Mouse (Mus musculus): ENCODE data around the gene Nup85. TPM values are rescaled to one million over a fixed set of nuclear protein-coding genes. Genes with fewer than 3 reads are reported as not detected.
"Not testable (repeated sequence)": the region's sequence is repeated elsewhere in the genome, so short reads cannot be mapped to it uniquely, and the experiment has no call there.

Gene Nup85
- polyA plus RNA-seq, 1 experiment from 2014 or later, result 85.2 TPM

GRCm38 (mm10) chr11:115522238-115522637, 42.0 kb upstream of the Nup85 start:
- peaks cover 10 to 17% of the 10 kb centered on the region in 2 experiments for H3K4me1 ChIP-seq (ENCODE audit: control insufficient read depth in 2 of 2, insufficient read depth in 2 of 2, low read length in 2 of 2)
- H3K9me3 ChIP-seq (ENCODE audit: control insufficient read depth, low read length), result no peaks in the 10 kb centered on the region
- ATAC-seq (ENCODE audit: insufficient number of reproducible peaks, insufficient read depth, low FRiP score, low read depth), result no peak
- H3K27me3 ChIP-seq (ENCODE audit: control insufficient read depth, insufficient read depth, low read length), result no peaks in the 10 kb centered on the region
- H3K9ac ChIP-seq (ENCODE audit: low read length), result no peak overlapping the region
- 89% methylated on average over 2 of the region's 2 CpGs for WGBS
- no peak overlapping the region for H3K27ac ChIP-seq (replicated peaks in 1 of 2; ENCODE audit: control insufficient read depth in 1 of 2, insufficient read depth in 1 of 2, low read depth in 2 of 2, low read length in 2 of 2)
- peaks cover 48% of the 10 kb centered on the region for H3K36me3 ChIP-seq (ENCODE audit: control insufficient read depth, insufficient read depth, low read length)
- no peak overlapping the region for H3K4me2 ChIP-seq (ENCODE audit: low read length)
- H3K4me3 ChIP-seq (ENCODE audit: control insufficient read depth in 1 of 2, insufficient read depth in 1 of 2, low read depth in 1 of 2, low read length in 2 of 2), result no peak overlapping the region

GRCm38 (mm10) chr11:115522703-115523102, 41.5 kb upstream of the Nup85 start:
- no peaks in the 10 kb centered on the region for H3K9me3 ChIP-seq (ENCODE audit: control insufficient read depth, low read length)
- no peak overlapping the region for H3K4me2 ChIP-seq (ENCODE audit: low read length)
- no peak overlapping the region for H3K4me3 ChIP-seq (ENCODE audit: control insufficient read depth in 1 of 2, insufficient read depth in 1 of 2, low read depth in 1 of 2, low read length in 2 of 2)
- ATAC-seq (ENCODE audit: insufficient number of reproducible peaks, insufficient read depth, low FRiP score, low read depth), result no peak
- H3K36me3 ChIP-seq (ENCODE audit: control insufficient read depth, insufficient read depth, low read length), result peaks cover 53% of the 10 kb centered on the region
- no peak overlapping the region for H3K27ac ChIP-seq (replicated peaks in 1 of 2; ENCODE audit: control insufficient read depth in 1 of 2, insufficient read depth in 1 of 2, low read depth in 2 of 2, low read length in 2 of 2)
- WGBS, result 77% methylated on average over 2 of the region's 2 CpGs
- H3K27me3 ChIP-seq (ENCODE audit: control insufficient read depth, insufficient read depth, low read length), result no peaks in the 10 kb centered on the region
- peaks cover 10 to 17% of the 10 kb centered on the region in 2 experiments for H3K4me1 ChIP-seq (ENCODE audit: control insufficient read depth in 2 of 2, insufficient read depth in 2 of 2, low read length in 2 of 2)
- H3K9ac ChIP-seq (ENCODE audit: low read length), result no peak overlapping the region

- H3K9me3 ChIP-seq (ENCODE audit: control insufficient read depth, low read length); H3K9ac ChIP-seq (ENCODE audit: low read length); H3K4me3 ChIP-seq (ENCODE audit: control insufficient read depth in 1 of 2, insufficient read depth in 1 of 2, low read depth in 1 of 2, low read length in 2 of 2); H3K27ac ChIP-seq (replicated peaks in 1 of 2; ENCODE audit: control insufficient read depth in 1 of 2, insufficient read depth in 1 of 2, low read depth in 2 of 2, low read length in 2 of 2); H3K27me3 ChIP-seq (ENCODE audit: control insufficient read depth, insufficient read depth, low read length); ATAC-seq (ENCODE audit: insufficient number of reproducible peaks, insufficient read depth, low FRiP score, low read depth); H3K4me2 ChIP-seq (ENCODE audit: low read length); H3K4me1 ChIP-seq (ENCODE audit: control insufficient read depth in 2 of 2, insufficient read depth in 2 of 2, low read length in 2 of 2): not testable (repeated sequence)
- peaks cover 87% of the 10 kb centered on the region for H3K36me3 ChIP-seq (ENCODE audit: control insufficient read depth, insufficient read depth, low read length)
- WGBS, result 92% methylated on average over 3 of the region's 3 CpGs
Observed at GRCm38 (mm10) chr11:115526446-115526845, 37.8 kb upstream of the Nup85 start.

GRCm38 (mm10) chr11:115534759-115535371, 29.4 kb upstream of the Nup85 start:
- 5% methylated on average over 11 of the region's 11 CpGs for WGBS
- H3K27me3 ChIP-seq (ENCODE audit: control insufficient read depth, insufficient read depth, low read length), result no peaks in the 10 kb centered on the region

GRCm38 (mm10) chr11:115535401-115536037, 28.7 kb upstream of the Nup85 start:
- under 1% methylated on average over 59 of the region's 84 CpGs for WGBS
- Histone ChIP-seq H3K36me3 (ENCODE audit: control insufficient read depth, insufficient read depth, low read length) (peaks cover 33% of the 10 kb centered on the region), H3K4me3 (ENCODE audit: control insufficient read depth in 1 of 2, insufficient read depth in 1 of 2, low read depth in 1 of 2, low read length in 2 of 2) (peak overlapping the region; percentile 64 to 96), H3K27ac (replicated peaks in 1 of 2; ENCODE audit: control insufficient read depth in 1 of 2, insufficient read depth in 1 of 2, low read depth in 2 of 2, low read length in 2 of 2) (peak overlapping the region; percentile 97 to 100), H3K27me3 (ENCODE audit: control insufficient read depth, insufficient read depth, low read length) (no peaks in the 10 kb centered on the region), H3K4me2 (ENCODE audit: low read length) (peak overlapping the region; percentile 90), H3K4me1 (ENCODE audit: control insufficient read depth in 2 of 2, insufficient read depth in 2 of 2, low read length in 2 of 2) (peaks cover 3 to 11% of the 10 kb centered on the region in 2 experiments; a peak in 2 of 4 replicates), H3K9ac (ENCODE audit: low read length) (peak overlapping the region; percentile 98), H3K9me3 (ENCODE audit: control insufficient read depth, low read length) (no peaks in the 10 kb centered on the region)
- peak; percentile 66 for ATAC-seq (ENCODE audit: insufficient number of reproducible peaks, insufficient read depth, low FRiP score, low read depth)

More at GRCm38 (mm10) chr11:115534759-115535371, 29.4 kb upstream of the Nup85 start:
- Histone ChIP-seq H3K4me2 (ENCODE audit: low read length) (peak overlapping the region; percentile 90), H3K9me3 (ENCODE audit: control insufficient read depth, low read length) (no peaks in the 10 kb centered on the region), H3K4me3 (ENCODE audit: control insufficient read depth in 1 of 2, insufficient read depth in 1 of 2, low read depth in 1 of 2, low read length in 2 of 2) (peak overlapping the region; percentile 64 to 96), H3K36me3 (ENCODE audit: control insufficient read depth, insufficient read depth, low read length) (peaks cover 40% of the 10 kb centered on the region), H3K9ac (ENCODE audit: low read length) (peak overlapping the region; percentile 98), H3K27ac (replicated peaks in 1 of 2; ENCODE audit: control insufficient read depth in 1 of 2, insufficient read depth in 1 of 2, low read depth in 2 of 2, low read length in 2 of 2) (peak overlapping the region; percentile 97 to 100), H3K4me1 (ENCODE audit: control insufficient read depth in 2 of 2, insufficient read depth in 2 of 2, low read length in 2 of 2) (peaks cover 3 to 11% of the 10 kb centered on the region in 2 experiments; a peak in 2 of 4 replicates)
- no peak for ATAC-seq (ENCODE audit: insufficient number of reproducible peaks, insufficient read depth, low FRiP score, low read depth)

- peak within 1 kb of the TSS; percentile 64 to 96 for H3K4me3 ChIP-seq (ENCODE audit: control insufficient read depth in 1 of 2, insufficient read depth in 1 of 2, low read depth in 1 of 2, low read length in 2 of 2)
- H3K27ac ChIP-seq (replicated peaks in 1 of 2; ENCODE audit: control insufficient read depth in 1 of 2, insufficient read depth in 1 of 2, low read depth in 2 of 2, low read length in 2 of 2), result peak within 1 kb of the TSS; percentile 97 to 100
- H3K36me3 ChIP-seq (ENCODE audit: control insufficient read depth, insufficient read depth, low read length), result peaks cover 30% of the 10 kb centered on the region
- H3K27me3 ChIP-seq (ENCODE audit: control insufficient read depth, insufficient read depth, low read length), result no peaks in the 10 kb centered on the region
- WGBS, result 2% methylated on average over 38 of the region's 70 CpGs
- no peaks in the 10 kb centered on the region for H3K9me3 ChIP-seq (ENCODE audit: control insufficient read depth, low read length)
- peak; percentile 87 for ATAC-seq (ENCODE audit: insufficient number of reproducible peaks, insufficient read depth, low FRiP score, low read depth)
- peaks cover 3 to 11% of the 10 kb centered on the region in 2 experiments; a peak in 2 of 4 replicates for H3K4me1 ChIP-seq (ENCODE audit: control insufficient read depth in 2 of 2, insufficient read depth in 2 of 2, low read length in 2 of 2)
- peak within 1 kb of the TSS; percentile 90 for H3K4me2 ChIP-seq (ENCODE audit: low read length)
- peak within 1 kb of the TSS; percentile 98 for H3K9ac ChIP-seq (ENCODE audit: low read length)
Observed at GRCm38 (mm10) chr11:115536038-115536681, 28.1 kb upstream of the Nup85 start, which contains the start of gene Sumo2. Sumo2 (minus strand) TSS chr11:115536276.

GRCm38 (mm10) chr11:115536856-115537568, 27.2 kb upstream of the Nup85 start:
- Histone ChIP-seq H3K27me3 (ENCODE audit: control insufficient read depth, insufficient read depth, low read length) (no peaks in the 10 kb centered on the region), H3K4me1 (ENCODE audit: control insufficient read depth in 2 of 2, insufficient read depth in 2 of 2, low read length in 2 of 2) (peaks cover 3 to 11% of the 10 kb centered on the region in 2 experiments; a peak in 2 of 4 replicates), H3K9ac (ENCODE audit: low read length) (no peak overlapping the region), H3K9me3 (ENCODE audit: control insufficient read depth, low read length) (no peaks in the 10 kb centered on the region), H3K4me3 (ENCODE audit: control insufficient read depth in 1 of 2, insufficient read depth in 1 of 2, low read depth in 1 of 2, low read length in 2 of 2) (peak overlapping the region; percentile 30 to 96; a peak in 2 of 4 replicates), H3K27ac (replicated peaks in 1 of 2; ENCODE audit: control insufficient read depth in 1 of 2, insufficient read depth in 1 of 2, low read depth in 2 of 2, low read length in 2 of 2) (peak overlapping the region; percentile 96 to 100), H3K36me3 (ENCODE audit: control insufficient read depth, insufficient read depth, low read length) (peaks cover 22% of the 10 kb centered on the region), H3K4me2 (ENCODE audit: low read length) (peak overlapping the region; percentile 90)
- 83% methylated on average over 10 of the region's 10 CpGs for WGBS
- ATAC-seq (ENCODE audit: insufficient number of reproducible peaks, insufficient read depth, low FRiP score, low read depth), result no peak
